Mouse (Mus musculus) kidney, adult 2 months (tissue): ENCODE results near the gene Aox1. TPM values are rescaled to one million over a fixed set of nuclear protein-coding genes. Genes with fewer than 3 reads are reported as not detected.

Source experiments
- DNase-seq: peaks from one replicate; pipeline ENCODE4 v3.0.0; 2021
- H3K27ac ChIP-seq: fragments of 200-500 bp; 2 replicates; pipeline ENCODE4 v1.5.1; 2012; ENCODE audit warnings: low read depth, low read length, control low read depth, inconsistent platforms; ENCODE audit not compliant: insufficient read depth
- H3K27me3 ChIP-seq: fragments of 200-500 bp; replicated peaks from 2 replicates; pipeline ENCODE4 v1.6.1; 2012; ENCODE audit warnings: mild to moderate bottlenecking, moderate library complexity, low read length, inconsistent platforms; ENCODE audit not compliant: control insufficient read depth, insufficient read depth
- H3K36me3 ChIP-seq: fragments of 200-500 bp; 2 replicates; pipeline ENCODE4 v1.6.1; 2012; ENCODE audit warnings: mild to moderate bottlenecking, moderate library complexity, low read length, inconsistent platforms; ENCODE audit not compliant: control insufficient read depth, insufficient read depth
- H3K4me1 ChIP-seq: fragments of 200-500 bp; 2 replicates; pipeline ENCODE4 v1.6.1; 2011; ENCODE audit warnings: low read length; ENCODE audit not compliant: control insufficient read depth, insufficient read depth
- H3K4me3 ChIP-seq: fragments of 200-500 bp; 2 replicates; pipeline ENCODE4 v1.5.1; 2011; ENCODE audit warnings: mild to moderate bottlenecking, low read depth, low read length, control low read depth; ENCODE audit not compliant: insufficient read depth
- CTCF ChIP-seq: fragments of 200-500 bp; conservative IDR thresholded peaks from 2 replicates; pipeline ENCODE4 v1.5.1; 2011; ENCODE audit warnings: low read depth, mild to moderate bottlenecking, control low read depth, low read length, moderate library complexity, mixed read lengths; ENCODE audit not compliant: insufficient read depth, insufficient read length
- POLR2A ChIP-seq: fragments of 200-500 bp; IDR thresholded peaks from one replicate; pipeline ENCODE4 v1.6.1; 2011; ENCODE audit warnings: low read depth, low read length, control low read depth
- WGBS: fragments of 180-500 bp; shearing (Covaris S2); methylation state at CpG from one replicate; pipeline ENCODE4 v1.1.7; 2018; 5-methylcytosine and 5-hydroxymethylcytosine counted together
- polyA plus RNA-seq: library from polyadenylated mRNA; depleted of rRNA; stranded (reverse); fragments of >200 nt; gene quantifications from 2 replicates; pipeline ENCODE4 v1.2.3, GENCODE M21; 2012

Gene Aox1
- polyA plus RNA-seq, 1 experiment = 1.8 TPM

- WGBS = 58% methylated on average over 3 of the region's 3 CpGs
- TF ChIP-seq CTCF (no peak), POLR2A (no peak)
- no peak overlapping the region for H3K27ac ChIP-seq
- no peaks in the 10 kb centered on the region for H3K4me1 ChIP-seq
- no peak for DNase-seq
- no peaks in the 10 kb centered on the region for H3K27me3 ChIP-seq
- no peak overlapping the region for H3K4me3 ChIP-seq
- H3K36me3 ChIP-seq = no peaks in the 10 kb centered on the region
These were observed 35.9 kb downstream of the Aox1 start for GRCm38 (mm10) chr1:58065606-58066005.

GRCm38 (mm10) chr1:58069181-58069580 lies 39.5 kb downstream of the Aox1 start:
- 86% methylated on average over 6 of the region's 6 CpGs for WGBS
- H3K27ac ChIP-seq = no peak overlapping the region
- H3K27me3 ChIP-seq = no peaks in the 10 kb centered on the region
- no peaks in the 10 kb centered on the region for H3K4me1 ChIP-seq
- no peak for DNase-seq
- H3K36me3 ChIP-seq = no peaks in the 10 kb centered on the region
- H3K4me3 ChIP-seq = no peak overlapping the region
- no peak for TF ChIP-seq CTCF

GRCm38 (mm10) chr1:58070091-58070490 lies 40.4 kb downstream of the Aox1 start:
- Histone ChIP-seq H3K36me3 (no peaks in the 10 kb centered on the region), H3K4me3 (no peak overlapping the region), H3K27ac (no peak overlapping the region), H3K27me3 (no peaks in the 10 kb centered on the region), H3K4me1 (no peaks in the 10 kb centered on the region)
- WGBS = 94% methylated on average over 11 of the region's 11 CpGs
- TF ChIP-seq POLR2A (no peak), CTCF (no peak)
- no peak for DNase-seq

GRCm38 (mm10) chr1:58071006-58071405 lies 41.3 kb downstream of the Aox1 start:
- TF ChIP-seq POLR2A = no peak
- TF ChIP-seq CTCF = no peak
- 76% methylated on average over 9 of the region's 9 CpGs for WGBS
- no peak for DNase-seq
- H3K4me3 ChIP-seq = no peak overlapping the region
- H3K4me1 ChIP-seq = no peaks in the 10 kb centered on the region
- H3K27me3 ChIP-seq = no peaks in the 10 kb centered on the region
- H3K36me3 ChIP-seq = no peaks in the 10 kb centered on the region
- no peak overlapping the region for H3K27ac ChIP-seq

GRCm38 (mm10) chr1:58071509-58071908 lies 41.8 kb downstream of the Aox1 start:
- Histone ChIP-seq H3K36me3 (no peaks in the 10 kb centered on the region), H3K27ac (no peak overlapping the region), H3K27me3 (no peaks in the 10 kb centered on the region), H3K4me3 (no peak overlapping the region), H3K4me1 (no peaks in the 10 kb centered on the region)
- DNase-seq = no peak
- WGBS = 82% methylated on average over 1 of the region's 1 CpGs
- TF ChIP-seq CTCF = no peak
- TF ChIP-seq POLR2A = no peak

- no peak for DNase-seq
- no peak overlapping the region for H3K4me3 ChIP-seq
- 56% methylated on average over 2 of the region's 2 CpGs for WGBS
- no peaks in the 10 kb centered on the region for H3K36me3 ChIP-seq
- H3K27me3 ChIP-seq = no peaks in the 10 kb centered on the region
- no peaks in the 10 kb centered on the region for H3K4me1 ChIP-seq
- no peak overlapping the region for H3K27ac ChIP-seq
- TF ChIP-seq POLR2A (no peak), CTCF (no peak)
These were observed 42.7 kb downstream of the Aox1 start for GRCm38 (mm10) chr1:58072416-58072815.

GRCm38 (mm10) chr1:58072991-58073730 lies 43.4 kb downstream of the Aox1 start:
- TF ChIP-seq POLR2A (no peak), CTCF (no peak)
- no peak for DNase-seq
- no peaks in the 10 kb centered on the region for H3K27me3 ChIP-seq
- H3K4me3 ChIP-seq = no peak overlapping the region
- no peaks in the 10 kb centered on the region for H3K4me1 ChIP-seq
- no peaks in the 10 kb centered on the region for H3K36me3 ChIP-seq
- WGBS = 75% methylated on average over 12 of the region's 12 CpGs
- no peak overlapping the region for H3K27ac ChIP-seq

GRCm38 (mm10) chr1:58074266-58074665 lies 44.5 kb downstream of the Aox1 start:
- H3K27me3 ChIP-seq = no peaks in the 10 kb centered on the region; the same call in 1 of the 2 replicates
- H3K36me3 ChIP-seq = no peaks in the 10 kb centered on the region
- 93% methylated on average over 2 of the region's 2 CpGs for WGBS
- no peak for DNase-seq
- H3K4me3 ChIP-seq = no peak overlapping the region
- no peak for TF ChIP-seq CTCF
- TF ChIP-seq POLR2A = no peak
- H3K27ac ChIP-seq = no peak overlapping the region
- no peaks in the 10 kb centered on the region for H3K4me1 ChIP-seq
